ENCODE assay signal across 8 mouse cellular contexts in genomic region chr1:182527921-182528858, GRCm38 (mm10). TPM values are rescaled to one million over a fixed set of nuclear protein-coding genes. Genes with fewer than 3 reads are reported as not detected.
A peak's percentile ranks its signal among the peaks of the same experiment; 100 is the strongest.
DNase-seq lines count a peak whose midpoint lies in the region; ATAC-seq and TF ChIP-seq lines count a peak whose summit lies in the region.

No protein-coding gene starts in this region.

- WGBS in embryonic facial prominence, embryonic 12.5 days: 8% methylated on average over 19 of the region's 19 CpGs
- WGBS in lung, embryonic 16.5 days: 13% methylated on average over 19 of the region's 19 CpGs

- H3K4me3 ChIP-seq in ES-Bruce4 (ENCODE audit: low read depth, low read length): no peak overlapping the region
- no peak overlapping the region for H3K4me3 ChIP-seq in embryonic facial prominence, embryonic 12.5 days
- H3K4me3 ChIP-seq in lung, embryonic 16.5 days (ENCODE audit: low read length): no peak overlapping the region

- H3K4me1 ChIP-seq in ES-Bruce4 (ENCODE audit: control insufficient read depth, insufficient read depth, low read length): peaks cover 8% of the 10 kb centered on the region
- peaks cover 8% of the 10 kb centered on the region; the same call in 1 of the 2 replicates for H3K4me1 ChIP-seq in embryonic facial prominence, embryonic 12.5 days
- H3K4me1 ChIP-seq in lung, embryonic 16.5 days (replicated peaks; ENCODE audit: control insufficient read depth, insufficient read depth, low read length): peaks cover 3% of the 10 kb centered on the region; the same call in 1 of the 2 replicates

- peak; percentile 68 to 76 for DNase-seq in B cell, adult 2 months
- DNase-seq in ovary, postnatal 36 days (ENCODE audit: low spot score): peak; percentile 38
- no peak for DNase-seq in left cerebral cortex, postnatal 4 days
- no peak for DNase-seq in cerebellum, postnatal 10 days

- H3K9me3 ChIP-seq in ES-Bruce4 (replicated peaks; ENCODE audit: control insufficient read depth, insufficient read depth, low read length, poor library complexity, severe bottlenecking): 0 out of 2 replicates have a peak, but pooled peaks cover 3% of the 10 kb centered on the region
- no peaks in the 10 kb centered on the region for H3K9me3 ChIP-seq in embryonic facial prominence, embryonic 12.5 days
- H3K9me3 ChIP-seq in lung, embryonic 16.5 days (ENCODE audit: control insufficient read depth, low read length): no peaks in the 10 kb centered on the region

- no peak for TF ChIP-seq POLR2A in ES-Bruce4 (IDR thresholded peaks at IDR 0.05; ENCODE audit: insufficient read depth, low read length)

- no peak overlapping the region for H3K9ac ChIP-seq in ES-Bruce4 (ENCODE audit: low read depth, poor library complexity, severe bottlenecking)
- no peak overlapping the region for H3K9ac ChIP-seq in embryonic facial prominence, embryonic 12.5 days
- no peak overlapping the region for H3K9ac ChIP-seq in lung, embryonic 16.5 days (ENCODE audit: low read length)

- H3K27me3 ChIP-seq in ES-Bruce4 (ENCODE audit: control insufficient read depth, insufficient read depth, low read length, poor library complexity, severe bottlenecking): no peaks in the 10 kb centered on the region
- H3K27me3 ChIP-seq in embryonic facial prominence, embryonic 12.5 days: peaks cover 19% of the 10 kb centered on the region
- H3K27me3 ChIP-seq in lung, embryonic 16.5 days (ENCODE audit: control insufficient read depth, insufficient read depth, low read depth, low read length): no peaks in the 10 kb centered on the region

- intact Hi-C loops in left cerebral cortex, postnatal 4 days (cut with DNase I): no loop called here

- ATAC-seq in embryonic facial prominence, embryonic 12.5 days (ENCODE audit: insufficient number of reproducible peaks, insufficient read depth, low FRiP score, low TSS enrichment): peak; percentile 35; the same call in 1 of the 2 replicates
- peak; percentile 84 to 86 for ATAC-seq in hematopoietic stem cell, adult 5-6 weeks (replicated peaks in 1 of 2; ENCODE audit: insufficient read depth in 1 of 2, low FRiP score in 2 of 2, low TSS enrichment in 1 of 2, low read depth in 1 of 2, poor library complexity in 2 of 2, severe bottlenecking in 2 of 2)
- peak; percentile 51; the same call in 1 of the 2 replicates for ATAC-seq in lung, embryonic 16.5 days (ENCODE audit: low read depth)

- no peak for TF ChIP-seq CTCF in ES-Bruce4 (IDR thresholded peaks at IDR 0.05; ENCODE audit: low read depth, low read length)

- no peaks in the 10 kb centered on the region for H3K36me3 ChIP-seq in ES-Bruce4 (ENCODE audit: control insufficient read depth, insufficient read depth, low read length, poor library complexity, severe bottlenecking)
- H3K36me3 ChIP-seq in embryonic facial prominence, embryonic 12.5 days: no peaks in the 10 kb centered on the region
- H3K36me3 ChIP-seq in lung, embryonic 16.5 days (ENCODE audit: control insufficient read depth, insufficient read depth, low read length): no peaks in the 10 kb centered on the region

- TF ChIP-seq EP300 in ES-Bruce4 (IDR thresholded peaks at IDR 0.05; ENCODE audit: insufficient read depth, low read depth, low read length): peak; percentile 54; the same call in 1 of the 2 replicates

- no peak overlapping the region for H3K4me2 ChIP-seq in embryonic facial prominence, embryonic 12.5 days (replicated peaks)
- H3K4me2 ChIP-seq in lung, embryonic 16.5 days (ENCODE audit: low read depth, low read length): 0 out of 2 replicates have a peak overlapping the region, but pooled peaks have one; percentile 5

- peak overlapping the region; percentile 13; the same call in 1 of the 2 replicates for H3K27ac ChIP-seq in ES-Bruce4 (ENCODE audit: insufficient read depth, low read length)
- no peak overlapping the region for H3K27ac ChIP-seq in embryonic facial prominence, embryonic 12.5 days
- H3K27ac ChIP-seq in lung, embryonic 16.5 days (ENCODE audit: low read length): no peak overlapping the region

RNA-seq across cellular contexts. Expression of gene Capn2, which starts 10.8 kb away (rescaled TPM):
- 60.5 and 61.1 TPM in 2 replicates for polyA plus RNA-seq in ES-Bruce4 (2011; ENCODE audit: insufficient read depth, insufficient read length, low read depth, missing spikeins)
- 141 and 152 TPM in 2 replicates for polyA plus RNA-seq in embryonic facial prominence, embryonic 12.5 days (2016; fragmentation: Nextera tagmentation; extraction: Ambion mirVana)
- total RNA-seq in hematopoietic stem cell, adult 5-6 weeks (2017): 45.6 and 60.3 TPM in 2 replicates
- 127 and 136 TPM in 2 replicates for polyA plus RNA-seq in lung, embryonic 16.5 days (2015; fragmentation: Nextera tagmentation; extraction: Ambion mirVana)
- total RNA-seq in left cerebral cortex, postnatal 4 days (2021): 10 to 100 TPM; 77.0 to 82.5 TPM

RNA-seq across cellular contexts. Expression of gene Capn8, which starts 36.6 kb away (rescaled TPM):
- polyA plus RNA-seq in ES-Bruce4 (2011; ENCODE audit: insufficient read depth, insufficient read length, low read depth, missing spikeins): 0.24 TPM in 1 of 2 replicates, not detected in the other
- 0.08 TPM in 1 of 2 replicates, not detected in the other for polyA plus RNA-seq in embryonic facial prominence, embryonic 12.5 days (2016; fragmentation: Nextera tagmentation; extraction: Ambion mirVana)
- not detected in 2 replicates for total RNA-seq in hematopoietic stem cell, adult 5-6 weeks (2017)
- 0.06 TPM in 1 of 2 replicates, not detected in the other for polyA plus RNA-seq in lung, embryonic 16.5 days (2015; fragmentation: Nextera tagmentation; extraction: Ambion mirVana)
- total RNA-seq in left cerebral cortex, postnatal 4 days (2021): not detected

Comparison
In these comparisons a context has a peak if more than half of its experiments do, and no peak if none do; other contexts are left out.
1. DNase-seq: peak in B cell, adult 2 months (2 of 2) and ovary, postnatal 36 days (single experiment); none in left cerebral cortex, postnatal 4 days (single experiment) and cerebellum, postnatal 10 days (0 of 2).
2. ATAC-seq: peak in every context shown above with its lines; median percentile 85 in hematopoietic stem cell, adult 5-6 weeks; 51 in lung, embryonic 16.5 days; 35 in embryonic facial prominence, embryonic 12.5 days.